Mouse (Mus musculus) myocyte (in vitro differentiated cells): Measurements from ENCODE around the gene Ctcfl.

ENCODE experiments used
- MYOD1 ChIP-seq, 3 experiments: IDR thresholded peaks; one replicate each; pipeline ENCODE4 v1.6.1; 2011; ENCODE audit warnings: control low read depth in 2 of 3, low read depth in 2 of 3, mild to moderate bottlenecking in 2 of 3, moderate library complexity in 1 of 3; ENCODE audit not compliant: insufficient read length in 2 of 3, control insufficient read depth in 1 of 3
- POLR2A ChIP-seq: IDR thresholded peaks from one replicate; pipeline ENCODE4 v1.6.1; 2011; ENCODE audit warnings: low read depth, mild to moderate bottlenecking, control low read depth, moderate library complexity; ENCODE audit not compliant: insufficient read length

GRCm38 (mm10) chr2:173157376-173157775 lies 38.1 kb upstream of the Ctcfl start:
- no peak for TF ChIP-seq MYOD1 (IDR thresholded peaks at IDR 0.05; ENCODE audit: control insufficient read depth in 1 of 3, insufficient read length in 2 of 3, low read depth in 2 of 3)
- no peak for TF ChIP-seq POLR2A
